ENCODE assay signal across 16 mouse cellular contexts in genomic region chr1:59986626-59987025, GRCm38 (mm10). TPM values are rescaled to one million over a fixed set of nuclear protein-coding genes. Genes with fewer than 3 reads are reported as not detected.
"Had no signal": no experiment of that assay in that cellular context is flagged by ENCODE, and none has a peak within 500 bp of the region (broad histone marks: within the 10 kb centered on the region; RNA-seq: fewer than 3 reads in every experiment).

No protein-coding gene starts in this region.

- H3K9ac ChIP-seq: lung, embryonic 14.5 days; midbrain, embryonic 13.5 days; midbrain, embryonic 15.5 days; neural tube, embryonic 12.5 days had no signal

- DNase-seq: lung, adult 18-20 months; lung, embryonic 14.5 days; lung, postnatal 10 days; lung, postnatal 4 days; retina, postnatal 1 day; right cerebral cortex, adult 18-20 months; right cerebral cortex, postnatal 25 days; right cerebral cortex, postnatal 4 days; spleen, adult 18-20 months; thymus, adult 18-20 months; thymus, postnatal 14 days; thymus, postnatal 36 days had no signal

- H3K4me3 ChIP-seq: midbrain, embryonic 13.5 days; midbrain, embryonic 15.5 days; neural tube, embryonic 12.5 days had no signal

- H3K4me1 ChIP-seq: midbrain, embryonic 13.5 days; midbrain, embryonic 15.5 days; neural tube, embryonic 12.5 days had no signal

- H3K9me3 ChIP-seq: midbrain, embryonic 13.5 days; midbrain, embryonic 15.5 days; neural tube, embryonic 12.5 days had no signal

- H3K27ac ChIP-seq: midbrain, embryonic 13.5 days; midbrain, embryonic 15.5 days; neural tube, embryonic 12.5 days had no signal

- ATAC-seq: midbrain, embryonic 13.5 days; midbrain, embryonic 15.5 days had no signal

RNA-seq across cellular contexts. Expression of gene Ica1l, which starts 56.4 kb away (rescaled TPM):
- total RNA-seq: monocyte, adult 5-6 weeks had no signal
